19 mouse cellular contexts compared by ENCODE assay signal in the genomic region with DNA sequence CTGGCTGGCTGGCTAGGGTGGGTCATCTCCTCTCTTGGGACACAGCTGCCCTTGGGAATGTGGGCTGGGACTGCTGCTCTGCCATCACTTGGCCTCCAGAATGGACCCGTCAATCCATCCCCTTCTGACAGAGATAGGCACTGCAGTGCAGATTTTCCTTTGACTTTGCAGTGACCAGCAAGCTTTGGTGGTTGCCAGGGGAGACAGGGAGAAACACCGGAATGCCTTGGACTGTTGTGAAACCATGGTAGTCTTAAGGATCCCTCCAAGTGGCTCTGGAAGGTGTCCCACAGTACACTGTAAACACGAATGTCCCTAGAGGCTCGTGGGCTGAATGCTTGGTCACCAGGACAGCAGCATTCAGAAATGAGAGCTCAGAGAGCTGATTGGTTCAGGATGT. TPM values are rescaled to one million over a fixed set of nuclear protein-coding genes. Genes with fewer than 3 reads are reported as not detected.
DNase-seq lines count a peak whose midpoint lies in the region; ATAC-seq and TF ChIP-seq lines count a peak whose summit lies in the region.
"Had no signal": no experiment of that assay in that cellular context is flagged by ENCODE, and none has a peak within 500 bp of the region (broad histone marks: within the 10 kb centered on the region; RNA-seq: fewer than 3 reads in every experiment).

No protein-coding gene starts in this region.

- WGBS in kidney, postnatal 0 days, result 63% methylated on average over 4 of the region's 4 CpGs
- WGBS in lung, embryonic 15.5 days, result 45% methylated on average over 4 of the region's 4 CpGs

- H3K9ac ChIP-seq in kidney, postnatal 0 days (ENCODE audit: low read depth, low read length), result no peak overlapping the region
- H3K9ac ChIP-seq in lung, embryonic 15.5 days, result no peak overlapping the region
- H3K9ac ChIP-seq: neural tube, embryonic 15.5 days had no signal

- no peak overlapping the region for H3K4me2 ChIP-seq in kidney, postnatal 0 days (ENCODE audit: low read length)
- no peak overlapping the region for H3K4me2 ChIP-seq in lung, embryonic 15.5 days
- H3K4me2 ChIP-seq: liver, embryonic 11.5 days; neural tube, embryonic 15.5 days had no signal

- no peaks in the 10 kb centered on the region for H3K9me3 ChIP-seq in kidney, postnatal 0 days (replicated peaks; ENCODE audit: low read length)
- H3K9me3 ChIP-seq in lung, embryonic 15.5 days, result no peaks in the 10 kb centered on the region
- H3K9me3 ChIP-seq: neural tube, embryonic 15.5 days had no signal

- no peaks in the 10 kb centered on the region for H3K27me3 ChIP-seq in kidney, postnatal 0 days (ENCODE audit: insufficient read depth, low read length)
- no peaks in the 10 kb centered on the region for H3K27me3 ChIP-seq in lung, embryonic 15.5 days
- H3K27me3 ChIP-seq: neural tube, embryonic 15.5 days had no signal

- DNase-seq in adrenal gland, postnatal 14 days, result peak; percentile 31
- DNase-seq in adrenal gland, postnatal 36 days, result no peak
- DNase-seq in kidney, postnatal 0 days (ENCODE audit: low spot score), result no peak
- no peak for DNase-seq in kidney, adult 18-20 months
- peak; percentile 53 for DNase-seq in yolk sac, embryonic 10.5 days (ENCODE audit: low spot score)
- DNase-seq in frontal cortex, postnatal 14 days (ENCODE audit: low spot score in 2 of 2), result no peak
- no peak for DNase-seq in right cerebral cortex, postnatal 14 days
- DNase-seq: adrenal gland, adult 8-10 months; cerebellum, postnatal 14 days; heart, postnatal 14 days had no signal

- peaks cover 19% of the 10 kb centered on the region; the same call in 1 of the 2 replicates for H3K4me1 ChIP-seq in kidney, postnatal 0 days (replicated peaks; ENCODE audit: insufficient read depth, low read length)
- peaks cover 33% of the 10 kb centered on the region for H3K4me1 ChIP-seq in lung, embryonic 15.5 days
- H3K4me1 ChIP-seq: neural tube, embryonic 15.5 days had no signal

- H3K4me3 ChIP-seq in kidney, postnatal 0 days (replicated peaks; ENCODE audit: low read depth, low read length), result no peak overlapping the region
- no peak overlapping the region for H3K4me3 ChIP-seq in lung, embryonic 15.5 days
- H3K4me3 ChIP-seq: heart, adult 2 months; neural tube, embryonic 15.5 days had no signal

- H3K27ac ChIP-seq in kidney, postnatal 0 days, result peak overlapping the region; percentile 70; the same call in 1 of the 2 replicates
- peak overlapping the region; percentile 78 for H3K27ac ChIP-seq in lung, embryonic 15.5 days
- H3K27ac ChIP-seq: heart, adult 2 months; neural tube, embryonic 15.5 days had no signal

- peak; percentile 9; the same call in 1 of the 2 replicates for ATAC-seq in kidney, postnatal 0 days (replicated peaks; ENCODE audit: low FRiP score, low read depth)
- 0 out of 2 replicates have a peak, but pooled peaks have one; percentile 49 for ATAC-seq in lung, embryonic 15.5 days (ENCODE audit: borderline replicate concordance, extremely low read depth, low FRiP score, low TSS enrichment)
- ATAC-seq: inflammation-experienced regulatory T-cells, adult 6 months had no signal

- H3K36me3 ChIP-seq in kidney, postnatal 0 days (ENCODE audit: insufficient read depth, low read length), result no peaks in the 10 kb centered on the region
- H3K36me3 ChIP-seq in lung, embryonic 15.5 days, result no peaks in the 10 kb centered on the region
- H3K36me3 ChIP-seq: neural tube, embryonic 15.5 days had no signal

- no peak for TF ChIP-seq CTCF in kidney, postnatal 0 days (IDR thresholded peaks at IDR 0.05; ENCODE audit: low read depth)

RNA-seq across cellular contexts. Expression of gene Otud3, which starts 25.7 kb away (rescaled TPM):
- 11.0 and 12.1 TPM in 2 replicates for total RNA-seq in adrenal gland, postnatal 14 days (2021)
- 10 to 100 TPM; 10.2 to 14.4 TPM for total RNA-seq in adrenal gland, postnatal 36 days (2021)
- polyA plus RNA-seq in kidney, postnatal 0 days (2015; fragmentation: Nextera tagmentation; extraction: Ambion mirVana), result 3.1 and 3.5 TPM in 2 replicates
- polyA plus RNA-seq in lung, embryonic 15.5 days (2015; fragmentation: Nextera tagmentation; extraction: Ambion mirVana), result 3.7 TPM in 2 replicates

RNA-seq across cellular contexts. Expression of gene Rnf186, which starts 27.4 kb away (rescaled TPM):
- total RNA-seq in adrenal gland, postnatal 14 days (2021), result not detected in 2 replicates
- not detected for total RNA-seq in adrenal gland, postnatal 36 days (2021)
- polyA plus RNA-seq in kidney, postnatal 0 days (2015; fragmentation: Nextera tagmentation; extraction: Ambion mirVana), result 15.9 and 17.7 TPM in 2 replicates
- polyA plus RNA-seq in lung, embryonic 15.5 days (2015; fragmentation: Nextera tagmentation; extraction: Ambion mirVana), result 2.2 and 2.3 TPM in 2 replicates
- total RNA-seq: adrenal gland, adult 8-10 months; heart, adult 2 months; layer of hippocampus, adult 18-20 months; left cerebral cortex, postnatal 10 days; megakaryocyte, adult 5-6 weeks had no signal
- polyA plus RNA-seq: embryonic facial prominence, embryonic 11.5 days; inflammation-experienced regulatory T-cells, adult 6 months; liver, embryonic 11.5 days; neural tube, embryonic 15.5 days had no signal

RNA-seq across cellular contexts. Expression of gene Tmco4, which starts 33.2 kb away (rescaled TPM):
- total RNA-seq in adrenal gland, postnatal 14 days (2021), result 14.0 and 15.8 TPM in 2 replicates
- 10 to 100 TPM; 11.3 to 18.1 TPM for total RNA-seq in adrenal gland, postnatal 36 days (2021)
- polyA plus RNA-seq in kidney, postnatal 0 days (2015; fragmentation: Nextera tagmentation; extraction: Ambion mirVana), result 10.2 and 10.8 TPM in 2 replicates
- 4.1 and 5.4 TPM in 2 replicates for polyA plus RNA-seq in lung, embryonic 15.5 days (2015; fragmentation: Nextera tagmentation; extraction: Ambion mirVana)

Comparison
In these comparisons a context has a peak if more than half of its experiments do, and no peak if none do; other contexts are left out.
1. DNase-seq: peak in adrenal gland, postnatal 14 days (single experiment) and yolk sac, embryonic 10.5 days (single experiment); none in adrenal gland, postnatal 36 days (0 of 2), kidney, postnatal 0 days (single experiment), kidney, adult 18-20 months (single experiment), frontal cortex, postnatal 14 days (0 of 2) and right cerebral cortex, postnatal 14 days (single experiment).